Mouse (Mus musculus): Measurements from ENCODE around the gene Galnt13. TPM values are rescaled to one million over a fixed set of nuclear protein-coding genes. Genes with fewer than 3 reads are reported as not detected.
"Not testable (repeated sequence)": the region's sequence is repeated elsewhere in the genome, so short reads cannot be mapped to it uniquely, and the experiment has no call there.

Galnt13 gene
- polyA plus RNA-seq, 1 experiment from 2014 or later = 0.72 TPM

DNA sequence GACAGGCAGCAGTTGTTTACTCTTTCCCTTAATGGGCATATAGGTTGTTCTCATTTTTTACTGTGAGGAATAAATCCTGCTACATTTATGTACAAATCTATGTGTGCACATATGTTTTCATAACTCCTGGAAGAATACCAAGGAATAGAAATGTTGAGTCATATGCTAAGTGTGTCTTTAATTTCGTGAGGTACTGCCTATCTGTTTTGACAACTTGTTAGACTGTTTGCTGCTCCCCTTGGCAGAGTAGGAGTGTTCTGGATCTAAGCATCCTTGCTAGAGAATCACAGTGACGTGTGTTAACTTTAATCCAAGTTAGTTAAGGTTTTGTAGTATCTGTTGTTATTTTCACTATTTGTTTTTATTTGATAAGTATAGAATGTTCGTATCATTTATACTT is 91.0 kb downstream of the Galnt13 start:
- WGBS = 76% methylated on average over 3 of the region's 3 CpGs
- no peak for DNase-seq (ENCODE audit: low spot score)
- Histone ChIP-seq H3K4me1 (replicated peaks; ENCODE audit: control insufficient read depth, insufficient read depth, low read length) (no peaks in the 10 kb centered on the region), H3K27me3 (replicated peaks; ENCODE audit: control insufficient read depth, insufficient read depth, low read length) (no peaks in the 10 kb centered on the region), H3K27ac (ENCODE audit: low read depth) (no peak overlapping the region), H3K9me3 (ENCODE audit: control insufficient read depth, low read length) (no peaks in the 10 kb centered on the region), H3K36me3 (ENCODE audit: control insufficient read depth, insufficient read depth, low read length) (no peaks in the 10 kb centered on the region), H3K4me3 (ENCODE audit: low read depth, low read length) (no peak overlapping the region), H3K9ac (ENCODE audit: low read length) (no peak overlapping the region), H3K4me2 (ENCODE audit: low read length) (no peak overlapping the region)
- ATAC-seq (replicated peaks; ENCODE audit: low FRiP score, low TSS enrichment, low read depth) = no peak

DNA sequence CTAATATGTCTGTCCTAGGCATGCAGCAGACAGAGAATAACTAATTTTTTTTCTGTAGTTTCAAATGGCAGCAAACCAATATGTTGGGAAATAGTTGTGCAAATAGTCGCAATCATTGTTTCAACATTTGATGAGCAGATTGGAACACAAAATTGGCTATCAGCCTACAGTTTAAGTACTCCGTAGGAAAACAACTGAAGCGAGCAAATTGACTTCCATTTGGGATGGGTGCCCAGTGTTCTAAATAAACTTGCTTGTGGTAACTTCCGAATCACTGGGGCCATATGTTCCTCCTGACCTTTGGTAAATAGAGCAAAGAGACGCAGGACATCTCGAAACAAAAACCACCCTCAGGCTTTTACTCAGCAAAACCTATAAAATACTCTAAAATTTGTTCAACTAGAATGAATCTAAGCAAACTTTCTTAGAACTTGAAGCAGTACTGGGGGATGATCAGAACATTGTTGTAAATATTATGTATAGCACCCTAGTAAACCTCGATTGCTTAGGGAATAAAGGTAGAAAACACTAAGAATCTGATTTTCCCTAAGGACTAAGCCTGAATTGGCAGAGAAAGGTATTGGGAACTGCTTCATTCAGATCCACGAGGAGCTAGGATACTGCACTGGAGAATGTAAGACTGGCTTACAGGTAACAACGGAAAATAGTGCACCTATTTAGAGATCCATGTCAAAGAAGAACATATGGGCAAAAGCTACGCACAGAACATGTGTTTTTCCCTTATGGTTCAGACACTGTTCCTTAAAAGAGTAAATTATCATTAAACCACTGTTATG is 122.4 kb downstream of the Galnt13 start:
- no peak overlapping the region for H3K27ac ChIP-seq (ENCODE audit: low read depth)
- DNase-seq (ENCODE audit: low spot score) (no peak), ATAC-seq (replicated peaks; ENCODE audit: low FRiP score, low TSS enrichment, low read depth) (no peak)
- 84% methylated on average over 10 of the region's 10 CpGs for WGBS
- H3K36me3 ChIP-seq (ENCODE audit: control insufficient read depth, insufficient read depth, low read length) = no peaks in the 10 kb centered on the region
- H3K4me2 ChIP-seq (ENCODE audit: low read length) = no peak overlapping the region
- no peaks in the 10 kb centered on the region for H3K4me1 ChIP-seq (replicated peaks; ENCODE audit: control insufficient read depth, insufficient read depth, low read length)
- no peak overlapping the region for H3K9ac ChIP-seq (ENCODE audit: low read length)
- no peak overlapping the region for H3K4me3 ChIP-seq (ENCODE audit: low read depth, low read length)
- no peaks in the 10 kb centered on the region for H3K27me3 ChIP-seq (replicated peaks; ENCODE audit: control insufficient read depth, insufficient read depth, low read length)
- no peaks in the 10 kb centered on the region for H3K9me3 ChIP-seq (ENCODE audit: control insufficient read depth, low read length)

- ATAC-seq (replicated peaks; ENCODE audit: low FRiP score, low TSS enrichment, low read depth) = no peak
- WGBS = 87% methylated on average over 3 of the region's 3 CpGs
Measured at GRCm38 (mm10) chr2:54565068-54565467, 129.0 kb downstream of the Galnt13 start.

DNA sequence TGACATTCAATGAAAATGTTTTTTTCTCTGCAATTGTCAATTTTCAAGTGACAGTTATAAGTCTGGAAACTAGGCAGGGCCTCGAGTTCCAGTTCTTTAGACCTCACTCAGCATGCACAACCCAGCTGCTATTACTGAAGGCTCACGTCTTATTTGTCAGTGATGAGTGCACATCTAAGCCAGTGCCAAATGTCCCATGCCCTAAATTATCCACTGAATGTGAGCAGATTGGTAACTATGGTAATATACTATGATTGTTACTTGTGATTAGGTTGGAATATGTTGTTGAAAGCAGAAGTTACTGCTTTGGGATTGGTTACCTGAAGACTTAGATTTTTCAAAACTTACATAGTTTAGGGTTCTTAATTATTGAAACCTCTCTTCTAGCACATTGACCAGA is 131.1 kb downstream of the Galnt13 start:
- WGBS = 70% methylated on average over 2 of the region's 2 CpGs
- H3K27ac ChIP-seq (ENCODE audit: low read depth) = no peak overlapping the region
- no peak overlapping the region for H3K4me2 ChIP-seq (ENCODE audit: low read length)
- no peaks in the 10 kb centered on the region for H3K27me3 ChIP-seq (replicated peaks; ENCODE audit: control insufficient read depth, insufficient read depth, low read length)
- no peaks in the 10 kb centered on the region for H3K4me1 ChIP-seq (replicated peaks; ENCODE audit: control insufficient read depth, insufficient read depth, low read length)
- no peaks in the 10 kb centered on the region for H3K36me3 ChIP-seq (ENCODE audit: control insufficient read depth, insufficient read depth, low read length)
- no peak overlapping the region for H3K4me3 ChIP-seq (ENCODE audit: low read depth, low read length)
- no peak for ATAC-seq (replicated peaks; ENCODE audit: low FRiP score, low TSS enrichment, low read depth)
- H3K9me3 ChIP-seq (ENCODE audit: control insufficient read depth, low read length) = no peaks in the 10 kb centered on the region
- no peak for DNase-seq (ENCODE audit: low spot score)
- no peak overlapping the region for H3K9ac ChIP-seq (ENCODE audit: low read length)

More at GRCm38 (mm10) chr2:54565068-54565467, 129.0 kb downstream of the Galnt13 start:
- Histone ChIP-seq H3K9me3 (ENCODE audit: control insufficient read depth, low read length) (no peaks in the 10 kb centered on the region), H3K36me3 (ENCODE audit: control insufficient read depth, insufficient read depth, low read length) (no peaks in the 10 kb centered on the region), H3K9ac (ENCODE audit: low read length) (no peak overlapping the region), H3K27me3 (replicated peaks; ENCODE audit: control insufficient read depth, insufficient read depth, low read length) (no peaks in the 10 kb centered on the region), H3K4me1 (replicated peaks; ENCODE audit: control insufficient read depth, insufficient read depth, low read length) (no peaks in the 10 kb centered on the region), H3K4me3 (ENCODE audit: low read depth, low read length) (no peak overlapping the region), H3K4me2 (ENCODE audit: low read length) (no peak overlapping the region), H3K27ac (ENCODE audit: low read depth) (no peak overlapping the region)
- no peak for DNase-seq (ENCODE audit: low spot score)

DNA sequence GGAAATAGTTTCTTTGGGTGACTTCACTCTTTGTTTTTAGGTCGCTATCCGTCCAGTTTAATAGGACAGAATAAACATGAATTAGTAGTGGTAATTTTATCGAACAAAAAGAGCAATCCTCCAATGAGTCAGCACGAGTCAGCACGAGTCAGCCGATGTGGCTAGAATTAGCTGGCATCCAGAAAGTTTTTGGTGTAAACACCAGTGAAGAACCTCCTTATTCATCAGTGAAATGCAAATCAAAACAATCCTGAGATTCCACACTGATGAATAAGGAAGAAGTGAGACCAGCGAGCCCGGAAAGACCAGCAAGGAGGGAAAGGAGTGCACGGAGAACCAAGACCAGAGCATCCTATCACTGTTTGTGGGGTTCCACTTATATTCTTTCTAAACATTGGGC is 131.5 kb downstream of the Galnt13 start:
- 90% methylated on average over 9 of the region's 9 CpGs for WGBS
- Histone ChIP-seq H3K4me1 (replicated peaks; ENCODE audit: control insufficient read depth, insufficient read depth, low read length) (no peaks in the 10 kb centered on the region), H3K27ac (ENCODE audit: low read depth) (no peak overlapping the region), H3K9me3 (ENCODE audit: control insufficient read depth, low read length) (no peaks in the 10 kb centered on the region), H3K4me3 (ENCODE audit: low read depth, low read length) (no peak overlapping the region), H3K36me3 (ENCODE audit: control insufficient read depth, insufficient read depth, low read length) (no peaks in the 10 kb centered on the region), H3K27me3 (replicated peaks; ENCODE audit: control insufficient read depth, insufficient read depth, low read length) (no peaks in the 10 kb centered on the region), H3K9ac (ENCODE audit: low read length) (no peak overlapping the region), H3K4me2 (ENCODE audit: low read length) (no peak overlapping the region)
- DNase-seq (ENCODE audit: low spot score) = no peak
- no peak for ATAC-seq (replicated peaks; ENCODE audit: low FRiP score, low TSS enrichment, low read depth)

DNA sequence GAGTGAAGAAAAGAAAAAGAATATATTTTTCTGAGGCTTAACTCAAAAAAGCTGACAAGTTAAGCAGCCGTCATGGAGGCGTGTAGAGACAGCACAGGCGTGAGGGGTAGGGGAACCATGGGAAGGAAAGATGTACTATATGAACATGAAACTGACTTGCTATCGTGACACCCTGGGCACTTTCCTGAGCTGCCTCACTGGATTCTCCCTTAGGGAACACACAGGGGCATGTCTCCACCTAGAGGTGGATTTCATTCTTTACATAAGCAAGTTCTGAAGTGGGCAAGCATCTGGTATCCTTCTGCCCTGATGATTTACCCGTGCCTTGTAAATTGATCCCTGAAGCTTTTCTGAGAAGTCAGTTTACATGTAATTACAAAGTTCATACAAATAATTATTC is 277.7 kb downstream of the Galnt13 start:
- not testable (repeated sequence) for H3K9ac ChIP-seq (ENCODE audit: low read length); H3K9me3 ChIP-seq (ENCODE audit: control insufficient read depth, low read length); H3K27ac ChIP-seq (ENCODE audit: low read depth); H3K27me3 ChIP-seq (replicated peaks; ENCODE audit: control insufficient read depth, insufficient read depth, low read length); H3K4me2 ChIP-seq (ENCODE audit: low read length); H3K36me3 ChIP-seq (ENCODE audit: control insufficient read depth, insufficient read depth, low read length); DNase-seq (ENCODE audit: low spot score); H3K4me3 ChIP-seq (ENCODE audit: low read depth, low read length); ATAC-seq (replicated peaks; ENCODE audit: low FRiP score, low TSS enrichment, low read depth); H3K4me1 ChIP-seq (replicated peaks; ENCODE audit: control insufficient read depth, insufficient read depth, low read length)
- no CpG with 5 or more reads among the region's 5 CpGs for WGBS

DNA sequence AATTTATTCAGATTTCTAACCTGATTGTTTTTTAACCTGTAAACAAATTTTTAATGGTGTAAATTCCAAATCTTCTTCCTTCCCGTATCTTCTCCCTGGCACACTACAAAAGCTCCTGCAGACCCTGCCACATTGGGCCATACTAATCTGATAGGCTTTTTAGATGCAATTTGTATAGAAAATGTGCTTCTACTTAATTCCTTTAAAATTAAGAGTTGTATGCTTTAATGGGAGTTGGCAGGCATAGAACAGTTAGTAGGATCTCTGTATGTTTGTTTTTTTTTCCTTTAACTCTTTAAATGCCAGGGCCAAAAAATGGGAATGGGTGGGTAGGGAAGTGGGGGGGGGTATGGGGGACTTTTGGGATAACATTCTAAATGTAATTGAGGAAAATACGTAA is 315.1 kb downstream of the Galnt13 start:
- Histone ChIP-seq H3K4me3 (ENCODE audit: low read depth, low read length) (no peak overlapping the region), H3K9me3 (ENCODE audit: control insufficient read depth, low read length) (no peaks in the 10 kb centered on the region), H3K9ac (ENCODE audit: low read length) (no peak overlapping the region), H3K4me2 (ENCODE audit: low read length) (no peak overlapping the region), H3K36me3 (ENCODE audit: control insufficient read depth, insufficient read depth, low read length) (no peaks in the 10 kb centered on the region), H3K27me3 (replicated peaks; ENCODE audit: control insufficient read depth, insufficient read depth, low read length) (no peaks in the 10 kb centered on the region), H3K4me1 (replicated peaks; ENCODE audit: control insufficient read depth, insufficient read depth, low read length) (no peaks in the 10 kb centered on the region), H3K27ac (ENCODE audit: low read depth) (no peak overlapping the region)
- 83% methylated on average over 2 of the region's 2 CpGs for WGBS
- ATAC-seq (replicated peaks; ENCODE audit: low FRiP score, low TSS enrichment, low read depth) (no peak), DNase-seq (ENCODE audit: low spot score) (no peak)

- no peaks in the 10 kb centered on the region for H3K4me1 ChIP-seq (replicated peaks; ENCODE audit: control insufficient read depth, insufficient read depth, low read length)
- 35% methylated on average over 4 of the region's 4 CpGs for whole genome bisulfite sequencing
- H3K4me3 ChIP-seq (ENCODE audit: low read depth, low read length) = no peak overlapping the region
- no peak overlapping the region for H3K9ac ChIP-seq (ENCODE audit: low read length)
- H3K27me3 ChIP-seq (replicated peaks; ENCODE audit: control insufficient read depth, insufficient read depth, low read length) = no peaks in the 10 kb centered on the region
- H3K4me2 ChIP-seq (ENCODE audit: low read length) = no peak overlapping the region
- no peak overlapping the region for H3K27ac ChIP-seq (ENCODE audit: low read depth)
- ATAC-seq (replicated peaks; ENCODE audit: low FRiP score, low TSS enrichment, low read depth) = no peak
- DNase-seq (ENCODE audit: low spot score) = no peak
- H3K36me3 ChIP-seq (ENCODE audit: control insufficient read depth, insufficient read depth, low read length) = no peaks in the 10 kb centered on the region
- H3K9me3 ChIP-seq (ENCODE audit: control insufficient read depth, low read length) = no peaks in the 10 kb centered on the region
Measured at GRCm38 (mm10) chr2:54759781-54760180, 323.7 kb downstream of the Galnt13 start.

GRCm38 (mm10) chr2:54778790-54779273 is 342.7 kb downstream of the Galnt13 start:
- Histone ChIP-seq H3K4me3 (ENCODE audit: low read depth, low read length) (no peak overlapping the region), H3K9ac (ENCODE audit: low read length) (no peak overlapping the region), H3K36me3 (ENCODE audit: control insufficient read depth, insufficient read depth, low read length) (no peaks in the 10 kb centered on the region), H3K9me3 (ENCODE audit: control insufficient read depth, low read length) (no peaks in the 10 kb centered on the region), H3K27ac (ENCODE audit: low read depth) (no peak overlapping the region), H3K27me3 (replicated peaks; ENCODE audit: control insufficient read depth, insufficient read depth, low read length) (no peaks in the 10 kb centered on the region), H3K4me2 (ENCODE audit: low read length) (no peak overlapping the region), H3K4me1 (replicated peaks; ENCODE audit: control insufficient read depth, insufficient read depth, low read length) (no peaks in the 10 kb centered on the region)
- ATAC-seq (replicated peaks; ENCODE audit: low FRiP score, low TSS enrichment, low read depth) (peak; percentile 89), DNase-seq (ENCODE audit: low spot score) (no peak)
- WGBS = 75% methylated on average over 2 of the region's 2 CpGs

Data from intestine, embryonic 14.5 days (tissue).